Mouse (Mus musculus) ZHBTc4 (cell line): ENCODE measurements at regions not wholly inside any gene's neighbourhood (a gene's known extent, or its start where the extent isn't known, plus 50 kb on each side); places are given as distances from the start of the nearest gene placed in this dataset.

Experiments
- DNase-seq: peaks from one replicate; pipeline ENCODE4 v3.0.0-alpha.2; 2011; ENCODE audit warnings: low read depth, low spot score

DNA sequence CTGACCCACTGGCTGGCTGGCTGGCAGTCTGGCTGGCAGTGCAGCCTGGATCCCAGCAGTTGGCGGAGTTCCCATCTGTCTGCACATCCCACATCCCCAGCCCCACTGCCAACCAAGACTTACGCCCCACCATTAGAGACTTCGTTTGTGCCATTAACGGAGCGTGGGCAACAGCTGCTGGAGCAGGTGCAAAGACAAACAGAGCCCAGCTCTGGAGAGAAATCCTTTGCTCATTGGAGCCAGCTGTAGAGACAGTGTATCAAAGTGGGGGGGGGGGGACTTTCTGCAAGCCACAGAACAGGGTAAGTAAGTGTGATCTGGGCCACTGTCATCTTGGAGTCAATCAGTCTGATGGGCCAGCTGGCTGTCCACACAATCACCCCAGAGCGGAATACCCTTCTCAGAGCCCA lies 52.3 kb downstream of the Rplp1 start:
- DNase-seq, result no peak

DNA sequence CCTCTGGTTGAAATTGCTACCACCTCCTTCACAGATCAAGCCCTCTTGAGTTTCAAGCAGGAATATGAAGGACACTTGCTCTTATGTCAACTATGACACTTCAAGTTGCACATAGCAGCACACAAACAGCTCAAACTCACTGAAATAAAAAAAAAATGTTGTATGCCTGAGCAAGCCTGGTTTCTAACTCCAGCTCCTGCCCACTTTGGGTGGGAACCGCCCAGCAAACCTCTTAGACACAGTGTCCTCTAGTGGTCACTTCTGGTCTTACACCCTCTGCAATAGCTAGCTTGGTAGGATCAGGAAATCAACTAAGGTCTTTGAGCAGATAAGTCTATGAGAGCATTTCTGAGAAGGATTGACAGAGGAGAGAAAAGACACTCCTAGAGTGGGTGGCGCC lies 54.2 kb downstream of the Rplp1 start:
- peak; percentile 78 for DNase-seq

DNA sequence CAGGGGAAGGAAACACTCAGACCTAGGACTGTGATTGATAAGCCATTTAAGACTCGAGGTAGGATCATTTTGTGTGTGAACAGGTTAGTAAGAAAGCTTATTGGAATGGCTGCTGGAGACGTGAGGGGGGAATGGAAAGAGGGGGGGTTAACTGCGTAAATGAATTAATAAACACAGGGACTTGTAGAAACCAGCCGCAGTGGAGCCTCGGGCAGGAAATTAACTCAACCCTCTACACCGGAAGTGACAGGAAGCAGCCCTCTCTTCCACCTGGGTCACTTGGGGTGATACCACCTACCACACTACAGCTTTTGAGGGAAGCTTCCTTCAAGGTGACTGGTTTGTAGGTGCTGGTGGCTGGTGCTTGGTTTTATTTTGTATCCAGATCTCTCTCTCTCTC lies 54.9 kb downstream of the Rplp1 start:
- DNase-seq, result no peak

DNA sequence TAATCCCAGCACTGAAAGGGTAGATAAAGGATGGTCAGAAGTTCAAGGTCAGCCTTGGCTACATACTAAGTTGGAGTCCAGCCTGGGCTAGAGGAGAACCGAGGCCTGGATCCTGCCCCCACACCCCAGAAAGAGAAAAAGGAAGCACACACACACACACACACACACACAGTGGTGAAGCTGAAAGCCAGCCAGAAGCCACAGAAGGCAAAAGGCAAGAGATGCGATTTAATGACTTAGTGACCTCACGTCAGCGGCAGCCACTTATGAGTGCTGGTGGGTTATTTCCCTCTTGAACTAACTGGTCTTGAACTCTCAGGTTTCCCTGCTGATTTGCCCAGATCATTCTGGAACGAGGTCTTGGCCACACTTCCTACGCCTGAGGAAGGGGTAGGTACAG lies 56.5 kb downstream of the Rplp1 start:
- DNase-seq, result no peak

DNA sequence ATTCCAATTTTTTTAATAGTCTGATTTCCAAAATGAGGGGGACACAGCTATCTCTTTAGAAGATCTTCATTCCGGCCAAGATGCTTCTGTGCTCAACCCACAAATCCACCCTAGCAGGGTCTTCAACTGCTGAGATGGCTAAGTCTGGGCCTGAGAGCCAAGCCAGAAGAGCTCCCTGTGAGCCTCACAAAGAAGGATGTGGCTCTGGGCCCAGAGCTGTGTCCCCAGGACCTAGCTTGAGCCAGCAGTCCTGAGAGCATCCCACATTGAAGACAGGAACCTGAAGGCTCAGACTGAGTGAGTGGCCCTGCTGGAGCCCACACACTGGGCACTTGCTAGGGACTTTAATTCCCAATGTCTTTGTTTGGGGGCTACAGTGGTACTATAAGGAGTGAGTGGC lies 57.7 kb downstream of the Rplp1 start:
- DNase-seq, result no peak

DNA sequence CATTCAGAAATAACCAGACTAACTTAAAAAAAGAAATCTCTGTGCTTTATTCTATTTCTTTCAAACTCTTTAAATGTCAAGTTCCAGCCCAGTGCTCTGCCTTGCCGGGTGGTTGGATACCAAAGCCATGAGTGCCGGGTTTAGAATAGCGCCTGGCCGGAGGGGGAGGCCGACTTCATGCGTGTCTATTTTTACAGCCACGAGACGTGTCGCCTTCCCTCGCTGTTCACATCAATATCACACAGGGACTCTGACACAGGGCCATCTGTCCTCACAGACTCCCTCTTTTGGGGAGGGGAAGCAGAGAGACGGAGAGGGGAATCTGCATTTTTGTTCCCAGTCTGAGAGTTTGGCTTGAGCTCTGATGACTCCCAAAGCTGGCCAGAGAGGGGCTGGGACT lies 58.7 kb downstream of the Rplp1 start:
- DNase-seq, result no peak

DNA sequence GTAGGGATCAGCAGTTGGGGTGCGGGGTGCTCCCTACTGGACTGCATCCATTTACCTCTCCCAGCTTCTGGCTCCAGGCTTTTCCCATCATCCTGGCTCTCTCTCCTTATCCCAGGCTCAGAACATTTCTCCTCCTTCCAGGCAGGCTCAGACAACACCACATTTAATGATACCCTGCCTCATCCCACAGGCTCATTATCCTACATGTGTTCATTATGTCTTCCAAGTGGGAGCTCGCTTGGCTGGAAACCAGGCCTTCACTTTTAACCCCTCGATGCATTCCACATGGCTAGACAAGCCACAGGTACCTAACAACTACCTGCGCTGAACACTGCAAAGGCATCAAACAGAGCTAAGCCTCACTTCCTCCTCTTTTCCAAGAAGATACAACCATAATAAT lies 60.5 kb downstream of the Rplp1 start:
- no peak for DNase-seq

DNA sequence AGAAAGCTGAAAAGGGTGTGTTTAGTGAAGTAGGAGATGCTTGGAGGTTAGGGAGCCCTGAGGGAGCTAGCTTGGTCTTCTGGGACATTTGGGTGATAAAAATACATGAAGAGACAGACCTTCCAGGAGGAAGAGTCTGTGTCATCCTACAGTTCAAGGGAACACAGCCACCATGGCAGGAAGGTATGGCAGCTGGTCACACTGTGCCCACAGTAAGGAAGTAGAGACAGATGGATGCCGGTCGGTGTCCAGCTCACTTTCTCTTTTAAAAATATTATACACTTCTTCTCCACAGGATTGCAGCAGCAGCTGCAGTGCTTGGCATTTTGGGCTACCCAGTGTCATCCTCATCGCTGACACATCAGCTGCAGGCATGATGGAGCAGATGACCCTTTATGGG lies 63.0 kb downstream of the Rplp1 start:
- no peak for DNase-seq

DNA sequence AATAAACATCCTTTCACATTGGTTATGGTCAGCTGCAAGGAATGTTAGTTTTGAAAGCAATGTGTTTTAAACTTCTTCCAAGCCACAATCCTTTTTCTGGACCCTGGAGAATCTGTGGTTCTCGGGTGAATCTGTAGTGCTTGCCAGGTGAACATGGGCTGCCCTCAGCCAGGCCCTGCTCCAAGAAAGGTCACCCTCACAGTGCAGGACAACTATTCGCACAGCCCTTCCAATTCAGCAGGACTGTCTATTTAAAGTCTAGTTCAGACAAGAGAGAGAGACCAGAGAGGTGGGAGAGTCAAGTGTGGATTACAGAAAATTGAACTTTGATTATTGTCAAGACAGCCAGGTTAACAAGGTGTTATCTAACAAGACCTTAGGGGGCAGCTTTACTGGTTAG lies 65.9 kb downstream of the Rplp1 start:
- no peak for DNase-seq

DNA sequence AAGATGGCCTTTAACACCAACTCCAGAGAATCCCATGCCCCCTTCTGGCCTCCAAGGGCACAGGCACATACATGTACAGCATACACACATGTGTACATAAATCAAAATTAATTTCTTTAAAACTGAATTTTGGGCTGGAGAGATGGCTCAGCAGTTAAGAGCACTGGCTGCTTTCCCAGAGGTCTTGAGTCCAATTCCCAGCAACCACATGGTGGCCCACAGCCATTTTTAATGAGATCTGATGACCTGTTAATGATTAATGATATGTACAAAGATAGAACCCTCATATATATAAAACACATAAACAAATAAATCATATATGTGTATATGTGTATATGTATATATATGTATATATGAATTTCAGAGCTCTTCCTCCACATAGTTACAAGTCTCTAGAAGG lies 66.8 kb downstream of the Rplp1 start:
- no peak for DNase-seq

DNA sequence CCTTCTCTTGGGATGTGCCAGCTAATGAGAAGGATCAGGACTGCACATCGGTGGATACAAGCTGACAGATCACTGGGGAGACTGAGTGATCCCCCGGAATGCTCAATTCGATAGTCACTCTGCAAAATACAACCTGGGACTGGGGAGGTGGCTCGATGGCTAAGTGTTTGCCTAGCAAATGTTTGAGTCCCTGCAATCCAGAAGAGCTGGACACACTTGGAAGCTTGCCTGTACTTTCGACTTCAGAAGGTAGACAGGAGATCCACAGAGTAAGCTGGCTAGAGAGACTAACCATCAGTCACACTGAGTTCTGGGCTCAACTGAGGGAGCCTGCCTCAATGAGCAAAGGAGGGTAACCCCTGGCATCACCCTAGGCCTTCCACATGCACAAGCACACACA lies 69.7 kb downstream of the Rplp1 start:
- DNase-seq, result no peak

DNA sequence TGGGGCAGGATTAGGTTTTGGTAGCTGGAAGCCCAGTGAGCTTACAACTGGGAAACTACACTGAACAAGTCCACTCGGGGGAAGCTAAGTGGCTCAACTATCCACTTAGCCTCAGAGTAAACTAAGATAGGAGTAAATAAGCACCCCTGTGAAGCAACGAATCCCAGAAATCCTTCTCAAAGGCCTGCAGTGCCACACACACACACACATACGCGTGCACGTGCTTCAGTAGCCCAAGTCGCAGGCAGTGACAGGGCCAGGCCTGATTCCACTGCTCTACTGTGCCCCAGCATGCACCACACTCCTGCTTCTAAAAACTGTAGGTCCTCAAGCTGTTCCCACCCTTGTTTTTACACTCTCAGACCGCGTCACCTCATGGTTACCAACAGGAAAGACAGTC lies 70.2 kb downstream of the Rplp1 start:
- DNase-seq, result no peak

DNA sequence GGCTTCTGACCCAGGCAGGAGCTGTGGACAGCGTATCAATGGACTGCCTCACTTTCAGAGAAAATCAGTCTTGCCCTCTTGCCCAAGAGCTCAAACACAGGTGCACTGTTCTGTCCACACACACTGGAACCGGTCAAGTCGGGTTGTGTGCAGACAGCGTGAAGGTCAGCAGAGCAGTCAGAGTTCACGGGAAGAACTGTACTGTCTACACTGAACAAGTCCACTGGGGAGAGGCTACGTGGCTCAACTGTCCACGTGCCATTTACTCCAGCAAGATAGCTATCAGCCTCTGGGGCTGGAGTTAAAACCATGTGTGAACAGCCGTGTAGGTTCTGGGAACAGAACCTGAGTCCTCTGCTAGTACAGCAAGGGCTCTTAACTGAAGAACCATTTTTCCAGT lies 70.8 kb downstream of the Rplp1 start:
- DNase-seq, result no peak

DNA sequence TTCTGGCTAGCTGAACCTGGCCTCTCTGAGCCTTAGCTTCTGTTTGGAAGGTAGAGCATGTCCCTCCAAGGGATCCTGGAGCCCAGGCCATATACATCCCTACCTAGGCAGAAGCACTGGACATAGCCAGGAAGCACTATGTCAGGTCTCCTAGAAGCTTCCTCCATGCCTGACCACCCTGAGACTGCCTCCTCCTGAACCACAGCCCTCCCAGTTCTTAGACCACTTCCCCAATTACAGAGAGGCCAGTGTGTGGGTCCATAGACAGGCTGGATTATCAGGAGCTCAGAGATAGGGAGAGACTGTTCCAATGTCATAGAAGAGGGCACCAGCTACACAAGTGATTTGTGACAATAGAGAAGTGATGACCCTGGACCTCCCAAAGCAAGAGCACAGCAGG lies 72.0 kb downstream of the Rplp1 start:
- DNase-seq, result no peak

DNA sequence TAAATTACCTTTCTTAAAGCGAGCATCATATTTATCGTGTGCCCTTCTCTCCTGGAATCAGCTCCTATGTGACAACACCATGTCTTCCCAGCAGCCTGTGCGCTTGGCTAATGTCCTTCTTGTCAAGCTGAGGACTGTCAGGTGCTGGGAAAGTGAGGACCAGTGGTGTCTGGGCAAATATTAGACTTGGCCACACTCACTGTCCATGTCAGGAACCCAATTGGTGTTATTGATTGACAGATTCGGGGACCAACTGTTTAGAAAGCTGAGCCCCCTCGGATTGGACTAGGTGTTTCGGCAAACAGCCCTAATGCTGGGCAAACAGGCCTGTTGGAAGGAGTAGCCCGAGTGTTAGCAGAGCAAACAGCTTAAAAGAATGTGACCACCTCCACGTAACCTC lies 73.1 kb downstream of the Rplp1 start:
- DNase-seq, result no peak

DNA sequence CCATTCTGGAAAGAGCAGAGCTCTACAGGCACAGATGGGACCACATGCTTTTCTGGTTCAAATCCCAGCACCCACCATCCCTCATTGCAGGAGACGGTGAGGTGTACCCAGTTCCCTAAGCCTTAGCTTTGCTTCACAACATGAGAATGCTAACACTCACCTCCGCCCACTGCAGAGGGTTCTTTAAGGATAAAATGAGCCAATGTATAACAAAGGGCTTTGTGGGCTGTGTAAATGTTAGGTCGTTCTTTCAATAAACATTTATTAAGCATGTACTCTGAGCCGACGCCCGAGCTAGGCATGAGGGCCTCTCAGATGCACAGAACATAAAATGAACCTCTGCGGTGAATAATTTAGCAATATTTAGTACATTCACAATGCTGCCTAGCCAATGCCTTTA lies 74.0 kb downstream of the Rplp1 start:
- DNase-seq, result no peak

DNA sequence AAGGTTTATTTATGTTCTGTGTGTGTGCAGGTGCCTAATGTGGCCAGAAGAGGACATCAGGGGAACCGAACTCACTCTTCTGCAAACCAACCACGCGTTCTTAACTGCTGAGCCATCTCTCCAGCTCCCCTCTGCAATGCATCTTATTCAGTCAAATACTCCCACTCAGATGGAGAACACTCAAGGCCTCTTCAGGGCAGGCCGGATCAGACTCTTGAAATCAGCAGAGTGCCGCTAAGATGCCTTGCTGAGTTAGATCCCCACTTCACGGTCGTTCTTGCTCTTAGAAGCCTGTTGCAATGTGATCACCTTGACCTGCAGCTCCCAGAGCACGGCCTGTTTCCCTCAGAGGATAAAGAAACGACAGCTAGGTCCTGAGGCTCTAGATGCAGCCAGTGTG lies 81.1 kb downstream of the Rplp1 start:
- no peak for DNase-seq

DNA sequence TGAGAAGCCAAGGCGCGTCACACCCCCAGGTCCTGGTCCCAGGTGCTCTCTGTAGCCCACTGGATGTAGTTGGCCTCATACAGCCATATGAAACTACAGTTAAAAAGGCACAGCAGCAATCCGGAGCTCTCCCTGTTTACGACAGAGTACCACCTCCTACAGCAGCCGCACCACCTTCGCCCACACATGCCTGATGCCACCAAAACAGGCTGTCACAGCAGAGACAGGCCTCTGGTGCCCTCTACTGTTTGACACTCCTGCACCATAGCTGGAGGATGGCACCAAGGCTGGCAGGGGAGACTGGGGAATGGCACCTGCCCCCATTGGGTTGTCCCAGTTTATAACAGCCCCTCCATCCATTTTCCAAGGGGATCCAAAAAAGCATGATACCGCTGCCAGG lies 84.1 kb downstream of the Rplp1 start:
- DNase-seq, result no peak

DNA sequence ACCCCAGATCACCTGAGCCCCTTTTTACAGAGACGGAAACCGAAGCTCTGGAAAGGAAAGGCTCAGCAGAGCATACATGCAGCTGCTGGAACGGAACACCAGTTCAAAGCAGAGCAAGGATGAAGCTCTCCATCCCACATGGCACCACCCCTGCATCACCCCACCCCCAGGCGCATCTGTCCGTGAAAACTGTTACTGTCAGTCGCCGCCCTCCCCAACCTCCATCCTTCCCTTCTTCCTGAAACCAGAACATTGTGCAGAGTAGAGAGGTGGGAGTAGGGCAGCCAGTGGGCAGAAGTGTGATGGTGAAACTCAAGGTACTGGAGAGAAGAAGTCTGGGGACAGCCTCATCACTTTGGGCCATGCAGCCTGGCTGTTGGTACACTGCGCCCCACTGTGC lies 84.6 kb downstream of the Rplp1 start:
- DNase-seq, result no peak

DNA sequence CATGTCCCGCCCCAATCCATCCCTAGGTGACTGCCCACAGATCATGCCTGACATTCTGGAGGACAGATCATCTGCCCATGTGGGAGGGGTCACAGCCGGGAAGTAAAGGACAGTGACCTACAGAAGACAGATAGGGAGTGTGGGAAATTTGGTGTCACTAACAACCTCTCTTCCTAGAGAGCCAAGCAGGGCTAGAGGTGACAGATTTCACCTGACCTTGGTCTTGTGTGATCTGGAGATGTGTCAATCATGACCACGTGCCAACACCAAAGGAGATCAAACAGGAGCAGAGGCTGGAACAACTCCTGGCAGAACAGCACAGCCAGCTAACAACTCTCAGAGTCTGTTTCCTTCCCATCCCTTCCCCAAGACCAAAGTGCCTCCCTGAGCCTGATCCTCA lies 85.0 kb downstream of the Rplp1 start:
- no peak for DNase-seq

DNA sequence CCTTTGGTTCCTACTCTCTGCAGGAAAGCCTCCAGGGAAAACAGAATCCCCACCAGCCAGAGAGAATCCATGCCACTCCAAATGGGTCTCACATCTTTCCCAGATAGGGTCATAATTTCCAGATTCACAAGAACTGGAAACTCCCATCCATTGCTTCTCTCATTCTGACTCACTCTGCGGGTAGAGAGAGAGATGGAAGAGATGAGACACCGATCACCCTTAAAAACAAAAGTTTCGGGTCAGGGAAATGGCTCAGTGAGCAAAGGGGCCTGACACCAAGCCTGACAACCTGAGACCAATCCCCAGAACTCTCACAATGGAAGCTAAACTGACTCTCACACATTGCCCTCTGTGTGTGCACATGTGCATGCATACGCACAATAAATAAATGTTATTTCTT lies 86.6 kb downstream of the Rplp1 start:
- DNase-seq, result no peak

DNA sequence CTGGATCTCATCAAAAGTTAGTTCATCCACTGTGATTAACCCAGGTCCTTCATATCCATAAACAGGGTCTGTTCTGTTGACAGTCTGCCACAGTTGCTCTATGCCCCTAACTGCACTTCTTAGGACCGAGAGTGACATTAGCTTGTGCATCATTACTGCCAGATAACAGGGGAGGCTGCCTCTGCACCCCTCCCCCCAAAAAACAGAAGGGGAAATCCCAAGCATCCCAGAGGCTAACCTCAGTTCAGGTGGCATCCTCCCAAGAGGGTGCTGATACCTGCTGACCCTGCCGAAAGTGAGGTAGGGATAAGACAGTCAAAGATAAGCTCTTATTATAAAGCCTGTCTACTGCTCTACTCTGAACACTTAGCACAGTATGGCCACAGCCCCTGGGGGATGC lies 87.3 kb downstream of the Rplp1 start:
- no peak for DNase-seq

DNA sequence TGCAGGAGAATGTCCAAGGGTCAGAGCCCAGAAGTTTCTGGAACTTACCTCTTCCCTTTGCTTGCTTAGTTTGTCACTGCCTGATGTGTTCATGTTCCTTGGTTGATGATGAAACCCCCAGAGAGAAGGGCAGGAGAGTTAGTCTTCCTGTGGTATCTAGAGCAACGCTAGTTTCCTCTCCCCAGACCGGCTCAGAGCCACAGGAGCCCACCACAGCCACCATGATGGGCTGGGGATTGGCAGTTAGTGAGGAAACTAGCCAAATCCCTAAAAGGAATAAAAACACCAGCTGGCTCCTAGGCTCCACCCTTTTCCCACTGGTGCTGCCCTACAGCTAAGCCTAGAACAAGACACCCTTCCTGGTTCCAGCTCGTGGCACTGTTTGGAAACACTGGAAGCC lies 87.9 kb downstream of the Rplp1 start:
- DNase-seq, result no peak

DNA sequence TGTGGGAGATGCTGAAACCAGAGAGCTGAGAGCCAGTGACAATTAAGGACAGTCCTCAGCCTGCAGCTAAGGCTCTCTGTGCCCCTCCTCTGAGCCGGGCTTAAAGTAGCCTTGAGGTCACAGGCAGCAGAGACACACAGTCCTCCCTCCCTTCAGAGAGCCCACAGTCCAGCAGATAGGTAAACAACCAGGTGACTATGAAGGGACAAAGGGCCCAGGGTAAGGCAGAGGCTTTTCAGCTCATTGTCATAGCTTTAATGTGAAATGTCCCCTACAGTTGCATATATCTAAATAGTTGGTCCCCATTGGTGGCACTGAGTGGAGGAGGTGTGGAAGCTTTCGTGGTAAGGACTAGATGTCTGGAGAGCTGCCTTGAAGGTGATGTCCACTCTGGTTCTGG lies 88.5 kb downstream of the Rplp1 start:
- DNase-seq, result no peak

DNA sequence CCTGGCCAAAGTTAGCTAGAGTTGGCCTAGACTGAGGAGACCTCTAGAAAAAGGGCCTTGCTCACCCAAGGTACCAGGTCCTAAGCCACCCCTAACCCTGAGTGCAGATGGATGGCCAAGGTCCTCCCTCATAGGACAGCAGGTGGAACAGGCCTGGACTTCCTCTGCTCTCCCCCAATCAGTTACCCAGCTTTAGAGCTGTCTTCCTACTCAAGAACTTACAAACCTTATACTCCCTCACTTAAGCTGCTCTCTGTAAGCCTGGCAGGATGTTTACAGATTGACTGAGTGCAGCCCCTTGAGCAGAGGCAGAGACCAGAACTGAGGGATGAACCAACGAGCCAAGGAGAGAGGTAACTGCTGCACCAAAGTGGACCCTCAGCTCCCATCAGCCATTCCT lies 94.5 kb downstream of the Rplp1 start:
- DNase-seq, result no peak
